Mouse (Mus musculus): ENCODE measurements around the gene Fbn1. TPM values are rescaled to one million over a fixed set of nuclear protein-coding genes. Genes with fewer than 3 reads are reported as not detected.

Fbn1 gene
- polyA plus RNA-seq, 1 experiment from 2014 or later = 16.4 TPM

DNA sequence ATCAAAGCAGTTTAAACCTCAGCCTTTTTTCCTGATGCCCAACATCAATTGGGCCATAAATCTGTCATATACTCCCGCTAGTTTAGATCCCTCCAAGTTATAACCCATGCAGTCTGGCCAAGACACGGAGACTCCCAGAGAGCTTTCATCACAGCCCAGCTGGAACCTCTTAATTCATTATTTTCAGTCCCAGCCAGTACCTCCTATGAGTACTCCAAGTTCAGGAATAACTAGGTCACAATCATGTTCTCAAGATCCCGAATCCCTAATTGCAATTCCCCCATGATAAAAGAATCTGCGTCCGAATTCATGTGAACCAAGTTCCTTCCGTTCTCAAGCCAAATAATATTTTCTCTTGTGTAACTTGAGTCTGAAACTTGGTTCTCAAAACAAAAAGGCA lies 58.9 kb downstream of the Fbn1 start:
- WGBS = 44% methylated on average over 6 of the region's 6 CpGs
- Histone ChIP-seq H3K27me3 (no peaks in the 10 kb centered on the region), H3K36me3 (no peaks in the 10 kb centered on the region), H3K4me3 (replicated peaks) (no peak overlapping the region), H3K9ac (no peak overlapping the region), H3K4me1 (peaks cover 13% of the 10 kb centered on the region), H3K27ac (peak overlapping the region; percentile 54), H3K9me3 (replicated peaks) (no peaks in the 10 kb centered on the region), H3K4me2 (no peak overlapping the region)
- ATAC-seq (replicated peaks; ENCODE audit: low FRiP score) = 0 out of 2 replicates have a peak, but pooled peaks have one; percentile 43

DNA sequence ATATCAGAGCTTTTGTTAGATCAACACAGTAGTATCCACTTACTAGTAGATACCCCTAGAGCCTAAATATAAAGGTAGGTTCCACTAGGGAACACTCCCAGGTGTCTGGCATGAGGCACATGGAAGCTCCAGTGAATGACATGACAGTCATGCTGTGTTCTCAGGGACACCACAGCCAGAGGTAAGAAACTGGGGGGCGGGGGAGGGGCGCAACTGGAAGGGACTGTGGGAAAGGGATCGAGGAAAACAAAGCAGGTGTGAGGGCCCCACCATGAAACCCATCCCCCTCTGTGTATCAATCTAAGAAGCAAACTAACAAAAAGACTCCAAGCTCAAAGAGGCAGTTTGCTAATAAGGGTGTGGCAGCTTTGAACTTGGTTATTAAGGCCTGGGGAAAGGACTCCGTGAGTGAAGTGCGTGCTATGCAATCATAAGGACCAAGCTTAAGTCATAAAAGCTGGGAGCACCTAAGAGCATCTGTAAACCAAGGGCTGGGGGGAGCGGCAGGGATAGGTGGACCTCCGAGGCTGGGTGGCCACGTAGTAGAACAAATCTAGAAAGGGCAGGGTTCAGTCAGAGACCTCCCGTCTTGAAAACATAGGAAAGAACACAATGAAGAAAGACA lies 60.4 kb downstream of the Fbn1 start:
- no peak for ATAC-seq (replicated peaks; ENCODE audit: low FRiP score)
- Histone ChIP-seq H3K9me3 (replicated peaks) (no peaks in the 10 kb centered on the region), H3K4me2 (no peak overlapping the region), H3K4me3 (replicated peaks) (no peak overlapping the region), H3K4me1 (peaks cover 13% of the 10 kb centered on the region), H3K27me3 (no peaks in the 10 kb centered on the region), H3K36me3 (no peaks in the 10 kb centered on the region), H3K27ac (no peak overlapping the region), H3K9ac (no peak overlapping the region)
- 79% methylated on average over 9 of the region's 9 CpGs for WGBS

DNA sequence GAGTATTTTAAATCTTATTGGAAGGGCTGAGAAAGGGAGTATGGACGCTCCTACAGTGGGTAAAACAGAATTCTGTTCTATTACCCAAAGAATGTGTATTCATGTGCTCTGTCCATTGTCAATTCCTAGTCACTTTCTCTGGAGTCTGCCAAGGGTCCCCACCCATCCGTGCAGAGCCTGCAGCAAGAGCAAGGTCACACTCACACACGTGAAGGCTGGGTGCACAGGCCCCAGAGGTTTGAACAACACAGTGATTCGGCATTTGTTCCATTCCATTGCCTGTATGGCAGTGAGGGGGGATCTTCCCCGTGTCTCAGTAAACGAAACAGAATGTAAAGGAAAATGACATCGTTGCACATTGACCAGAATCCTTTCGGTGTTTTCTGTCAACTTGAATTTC lies 69.4 kb downstream of the Fbn1 start:
- Histone ChIP-seq H3K36me3 (no peaks in the 10 kb centered on the region), H3K9me3 (replicated peaks) (no peaks in the 10 kb centered on the region), H3K4me2 (no peak overlapping the region), H3K4me3 (replicated peaks) (no peak overlapping the region), H3K9ac (no peak overlapping the region), H3K4me1 (0 out of 2 replicates have a peak, but pooled peaks cover 2% of the 10 kb centered on the region), H3K27ac (no peak overlapping the region), H3K27me3 (no peaks in the 10 kb centered on the region)
- no peak for ATAC-seq (replicated peaks; ENCODE audit: low FRiP score)
- WGBS = 63% methylated on average over 8 of the region's 8 CpGs

DNA sequence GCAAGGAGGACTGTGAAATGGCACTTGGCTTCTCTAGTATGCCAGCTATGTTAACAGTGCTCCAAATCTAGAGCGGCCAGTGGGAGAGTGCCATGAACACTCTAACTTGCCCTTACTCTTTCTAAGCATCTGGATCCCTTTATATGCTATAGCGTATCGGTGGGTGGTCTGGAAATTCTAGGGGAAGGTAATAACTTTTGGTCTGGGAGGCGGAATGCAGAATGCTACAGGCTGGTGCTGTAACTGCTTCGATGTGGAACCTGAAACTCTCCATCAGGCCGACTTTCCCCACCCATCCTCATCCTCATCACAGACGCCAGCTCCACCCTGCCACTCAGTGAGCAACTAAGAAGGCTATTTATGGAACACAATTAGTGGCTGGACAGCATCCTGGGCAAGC lies 71.6 kb downstream of the Fbn1 start:
- no peaks in the 10 kb centered on the region for H3K9me3 ChIP-seq (replicated peaks)
- 72% methylated on average over 7 of the region's 7 CpGs for WGBS

DNA sequence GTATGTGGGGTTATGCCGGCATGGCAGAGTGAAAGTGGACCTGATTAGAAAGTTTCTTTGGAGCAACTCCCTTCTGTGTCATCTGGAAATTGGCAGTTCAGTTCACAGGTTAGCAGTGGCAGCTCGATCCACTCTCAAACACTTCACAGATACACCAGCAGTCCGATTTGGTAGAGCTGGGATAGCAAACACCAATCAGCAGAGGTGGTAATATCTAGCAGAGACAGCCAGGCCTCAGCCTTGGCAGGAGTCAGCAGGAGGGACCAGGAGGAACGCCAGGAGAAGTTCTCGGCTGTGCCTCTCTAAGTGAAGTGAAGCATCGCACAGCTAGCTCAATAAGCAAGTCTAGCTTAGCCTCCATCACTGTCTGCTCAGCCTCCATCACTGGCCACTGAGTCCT lies 74.3 kb downstream of the Fbn1 start:
- 93% methylated on average over 6 of the region's 6 CpGs for WGBS
- 0 out of 2 replicates have a peak, but pooled peaks cover 2% of the 10 kb centered on the region for H3K4me1 ChIP-seq
- H3K9me3 ChIP-seq (replicated peaks) = no peaks in the 10 kb centered on the region
- H3K4me3 ChIP-seq (replicated peaks) = no peak overlapping the region
- no peak overlapping the region for H3K27ac ChIP-seq
- no peak overlapping the region for H3K9ac ChIP-seq
- no peaks in the 10 kb centered on the region for H3K27me3 ChIP-seq
- no peak overlapping the region for H3K4me2 ChIP-seq
- no peaks in the 10 kb centered on the region for H3K36me3 ChIP-seq
- ATAC-seq (replicated peaks; ENCODE audit: low FRiP score) = no peak

More for the DNA sequence above, 71.6 kb downstream of the Fbn1 start:
- Histone ChIP-seq H3K27me3 (no peaks in the 10 kb centered on the region), H3K27ac (no peak overlapping the region), H3K4me2 (no peak overlapping the region), H3K4me1 (0 out of 2 replicates have a peak, but pooled peaks cover 2% of the 10 kb centered on the region), H3K36me3 (no peaks in the 10 kb centered on the region), H3K9ac (no peak overlapping the region), H3K4me3 (replicated peaks) (no peak overlapping the region)
- ATAC-seq (replicated peaks; ENCODE audit: low FRiP score) = no peak

DNA sequence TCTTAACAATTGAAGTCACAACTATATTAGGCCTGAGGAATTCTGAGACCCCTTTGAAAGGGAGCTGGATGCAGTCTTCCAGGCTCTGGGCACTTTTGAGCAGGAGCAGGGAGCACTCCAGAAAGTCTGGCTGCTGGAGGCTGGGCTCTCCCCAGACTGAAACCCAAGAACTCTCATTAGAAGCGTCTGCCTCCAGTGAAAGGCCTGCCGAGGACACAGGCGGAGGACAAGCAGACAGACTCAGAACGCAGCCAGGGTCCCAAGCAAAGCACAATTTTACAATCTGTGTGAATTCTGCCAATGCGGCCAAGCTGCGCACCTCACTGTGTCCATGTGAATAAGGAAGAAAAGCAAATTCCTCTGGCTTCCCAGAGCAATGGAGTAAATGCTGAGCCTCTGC lies 76.3 kb downstream of the Fbn1 start:
- H3K27ac ChIP-seq = no peak overlapping the region

DNA sequence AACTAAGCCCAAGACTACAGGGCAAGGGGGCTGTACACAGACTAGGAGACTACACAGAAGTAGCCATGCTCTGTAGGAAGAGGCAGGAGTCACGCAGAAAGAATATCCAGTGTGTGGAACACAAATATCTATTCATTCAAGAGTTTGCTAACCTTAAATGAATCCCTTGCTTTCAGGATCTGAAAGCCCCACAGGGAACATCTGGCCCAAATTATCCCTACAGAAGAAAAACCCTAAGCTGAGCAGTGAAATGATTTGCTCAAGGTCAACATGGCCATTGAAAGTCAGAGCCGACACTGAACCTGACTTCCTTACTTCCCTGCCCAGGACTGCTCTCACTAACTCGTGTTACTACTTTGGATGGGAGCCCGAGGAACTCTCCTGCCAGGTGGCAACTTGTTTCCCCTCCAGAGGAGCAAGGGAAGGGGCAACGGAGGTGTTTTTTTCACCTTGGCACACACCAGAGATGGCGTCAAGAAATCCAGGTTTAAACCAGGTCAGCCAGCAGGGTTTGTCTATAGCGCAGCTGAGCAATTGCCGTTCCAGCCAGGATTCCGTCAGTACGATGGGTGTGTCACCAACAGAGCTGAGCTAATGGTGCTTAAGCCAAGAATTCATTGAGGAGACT lies 78.9 kb downstream of the Fbn1 start:
- H3K9ac ChIP-seq = no peak overlapping the region
- WGBS = 75% methylated on average over 10 of the region's 10 CpGs
- H3K27me3 ChIP-seq = no peaks in the 10 kb centered on the region
- no peak overlapping the region for H3K27ac ChIP-seq
- no peak for ATAC-seq (replicated peaks; ENCODE audit: low FRiP score)
- no peaks in the 10 kb centered on the region for H3K36me3 ChIP-seq
- H3K4me1 ChIP-seq = no peaks in the 10 kb centered on the region
- no peaks in the 10 kb centered on the region for H3K9me3 ChIP-seq (replicated peaks)
- no peak overlapping the region for H3K4me3 ChIP-seq (replicated peaks)
- H3K4me2 ChIP-seq = no peak overlapping the region

More for the DNA sequence above, 76.3 kb downstream of the Fbn1 start:
- H3K4me3 ChIP-seq (replicated peaks) = no peak overlapping the region
- ATAC-seq (replicated peaks; ENCODE audit: low FRiP score) = no peak
- no peak overlapping the region for H3K9ac ChIP-seq
- no peaks in the 10 kb centered on the region for H3K36me3 ChIP-seq
- no peaks in the 10 kb centered on the region for H3K27me3 ChIP-seq
- H3K9me3 ChIP-seq (replicated peaks) = no peaks in the 10 kb centered on the region
- H3K4me2 ChIP-seq = no peak overlapping the region
- 58% methylated on average over 6 of the region's 6 CpGs for WGBS
- H3K4me1 ChIP-seq = 0 out of 2 replicates have a peak, but pooled peaks cover 2% of the 10 kb centered on the region

DNA sequence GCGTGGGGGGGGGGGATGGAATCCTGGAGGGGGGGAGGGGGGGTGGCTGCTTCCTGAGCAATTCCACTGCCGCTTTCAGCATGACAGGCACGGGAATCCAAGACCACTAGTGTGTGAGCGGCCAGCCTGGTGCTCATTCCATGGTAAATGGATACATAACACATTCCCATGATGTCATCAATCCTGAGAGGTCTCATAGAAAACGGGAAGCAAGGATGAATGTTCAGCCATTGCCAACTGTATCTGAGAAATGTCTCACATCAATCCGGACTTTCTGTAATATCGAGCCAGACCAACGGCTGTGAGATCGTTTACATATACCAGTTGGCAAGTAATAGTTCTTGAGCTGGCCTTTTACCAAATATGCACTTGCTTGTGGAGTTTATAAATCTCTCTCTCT lies 87.2 kb downstream of the Fbn1 start:
- no peak for ATAC-seq (replicated peaks; ENCODE audit: low FRiP score)
- 79% methylated on average over 9 of the region's 9 CpGs for WGBS
- Histone ChIP-seq H3K36me3 (no peaks in the 10 kb centered on the region), H3K4me3 (replicated peaks) (no peak overlapping the region), H3K27me3 (no peaks in the 10 kb centered on the region), H3K4me1 (no peaks in the 10 kb centered on the region), H3K9me3 (replicated peaks) (no peaks in the 10 kb centered on the region), H3K27ac (no peak overlapping the region), H3K9ac (no peak overlapping the region), H3K4me2 (no peak overlapping the region)

DNA sequence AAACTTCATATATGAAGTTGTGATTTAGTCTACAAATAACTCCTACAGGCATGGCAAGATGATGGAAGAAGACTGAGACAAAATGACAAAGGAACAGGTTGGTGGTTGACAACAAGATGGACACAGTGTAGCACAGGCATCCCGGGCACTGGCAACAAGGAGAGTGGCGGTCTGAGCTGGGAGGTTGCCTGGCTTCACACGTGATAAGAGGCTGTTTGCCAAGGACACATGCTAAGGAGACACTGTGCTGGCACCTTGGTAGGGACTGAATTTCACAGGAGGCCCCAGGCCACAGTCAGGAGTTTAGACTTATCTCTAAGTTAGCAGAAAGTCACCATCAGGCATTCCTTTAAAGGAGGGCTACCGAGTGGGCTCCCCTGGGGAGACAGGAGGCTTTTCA lies 88.1 kb downstream of the Fbn1 start:
- no peaks in the 10 kb centered on the region for H3K36me3 ChIP-seq
- no peak overlapping the region for H3K4me3 ChIP-seq (replicated peaks)
- 82% methylated on average over 4 of the region's 4 CpGs for WGBS
- no peaks in the 10 kb centered on the region for H3K4me1 ChIP-seq
- no peak overlapping the region for H3K27ac ChIP-seq
- H3K9me3 ChIP-seq (replicated peaks) = no peaks in the 10 kb centered on the region
- ATAC-seq (replicated peaks; ENCODE audit: low FRiP score) = no peak
- H3K4me2 ChIP-seq = no peak overlapping the region
- no peaks in the 10 kb centered on the region for H3K27me3 ChIP-seq
- H3K9ac ChIP-seq = no peak overlapping the region

DNA sequence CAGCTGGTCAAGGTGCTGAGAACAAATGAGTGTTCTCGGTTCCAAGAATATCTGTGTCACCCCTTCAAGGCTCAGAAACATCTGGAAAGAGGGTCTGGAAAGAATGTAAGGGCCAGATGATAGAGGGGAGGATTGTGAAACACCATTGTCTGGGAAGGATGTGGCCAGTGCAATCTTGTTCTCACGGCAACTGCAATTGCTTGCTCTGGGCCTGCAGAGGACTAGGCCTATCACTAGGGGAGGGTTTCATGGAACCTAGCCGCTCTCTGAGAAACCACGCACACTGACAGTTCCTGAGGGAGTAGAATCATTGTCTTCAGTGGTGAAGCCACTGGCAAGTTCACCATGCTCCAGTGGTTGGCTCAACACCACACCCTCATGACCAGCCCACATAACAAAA lies 89.2 kb downstream of the Fbn1 start:
- no peak overlapping the region for H3K27ac ChIP-seq
- H3K4me3 ChIP-seq (replicated peaks) = no peak overlapping the region
- no peak overlapping the region for H3K4me2 ChIP-seq
- H3K4me1 ChIP-seq = no peaks in the 10 kb centered on the region
- ATAC-seq (replicated peaks; ENCODE audit: low FRiP score) = no peak
- H3K36me3 ChIP-seq = no peaks in the 10 kb centered on the region
- no peaks in the 10 kb centered on the region for H3K9me3 ChIP-seq (replicated peaks)
- 77% methylated on average over 4 of the region's 4 CpGs for WGBS
- H3K9ac ChIP-seq = no peak overlapping the region
- H3K27me3 ChIP-seq = no peaks in the 10 kb centered on the region

DNA sequence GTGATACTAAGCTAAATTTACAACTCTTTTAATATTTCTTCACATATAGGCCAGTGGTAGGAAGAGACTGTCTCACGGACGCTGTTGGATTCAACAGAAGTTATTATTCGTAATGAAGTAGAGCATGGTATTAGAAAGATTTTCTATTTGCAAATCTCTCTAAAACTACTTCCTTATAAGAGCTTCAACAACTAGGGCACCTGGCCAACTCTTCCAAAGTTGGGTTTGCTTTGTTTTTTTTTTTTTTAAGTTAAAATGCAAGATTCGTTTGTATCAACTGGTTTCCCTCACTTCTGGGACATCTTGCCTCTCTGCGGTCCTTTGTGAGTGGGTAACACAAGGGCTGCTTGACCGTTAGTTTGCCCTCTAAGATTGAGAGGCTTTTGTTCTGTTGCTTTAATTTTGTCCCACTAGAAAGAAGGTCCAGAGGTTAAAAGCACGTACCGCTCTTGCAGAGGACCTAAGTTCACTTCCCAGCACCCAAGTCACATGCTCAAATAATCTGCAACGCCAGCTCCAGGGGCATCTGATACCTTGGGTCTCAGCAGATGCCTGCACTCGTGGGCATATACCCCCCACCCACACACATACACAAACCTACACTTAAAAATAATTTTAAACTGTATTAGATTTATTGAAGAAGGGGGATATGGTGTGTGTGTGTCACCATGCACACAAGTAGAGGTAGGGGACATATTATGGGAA lies 91.1 kb downstream of the Fbn1 start:
- Histone ChIP-seq H3K4me3 (replicated peaks) (no peak overlapping the region), H3K27ac (no peak overlapping the region), H3K4me2 (no peak overlapping the region), H3K27me3 (no peaks in the 10 kb centered on the region), H3K9ac (no peak overlapping the region), H3K36me3 (peaks cover 9% of the 10 kb centered on the region; the same call in 1 of the 2 replicates), H3K9me3 (replicated peaks) (no peaks in the 10 kb centered on the region), H3K4me1 (no peaks in the 10 kb centered on the region)
- WGBS = 82% methylated on average over 10 of the region's 10 CpGs
- ATAC-seq (replicated peaks; ENCODE audit: low FRiP score) = no peak

DNA sequence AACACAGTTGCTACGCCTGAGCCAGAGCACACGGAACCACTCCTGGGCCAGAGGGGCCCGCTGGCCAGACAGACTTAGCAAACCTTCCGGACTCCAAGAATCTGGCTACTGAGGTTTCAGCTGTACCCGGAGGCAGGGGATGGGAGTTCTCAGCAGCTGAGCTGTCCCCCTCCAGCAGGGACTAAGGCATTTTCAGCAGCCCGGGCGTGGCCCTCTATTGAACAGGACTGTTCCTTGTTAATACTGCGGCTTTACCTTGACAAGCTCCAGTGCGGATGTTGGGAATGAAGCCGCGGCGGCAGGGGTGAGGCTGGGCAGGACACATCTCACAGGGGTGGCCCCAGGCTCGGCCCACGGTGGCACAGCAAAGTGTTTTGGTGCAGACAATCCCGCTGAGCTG lies 95.4 kb downstream of the Fbn1 start:
- no peak overlapping the region for H3K4me3 ChIP-seq (replicated peaks)
- H3K36me3 ChIP-seq = peaks cover 12% of the 10 kb centered on the region; the same call in 1 of the 2 replicates
- no peak overlapping the region for H3K4me2 ChIP-seq
- no peaks in the 10 kb centered on the region for H3K27me3 ChIP-seq
- WGBS = 91% methylated on average over 15 of the region's 15 CpGs
- H3K9me3 ChIP-seq (replicated peaks) = no peaks in the 10 kb centered on the region
- H3K9ac ChIP-seq = no peak overlapping the region
- H3K27ac ChIP-seq = no peak overlapping the region
- ATAC-seq (replicated peaks; ENCODE audit: low FRiP score) = no peak
- H3K4me1 ChIP-seq = no peaks in the 10 kb centered on the region
